Mouse (Mus musculus) liver, adult 2 months (tissue): ENCODE data around the gene 1700030J22Rik. TPM values are rescaled to one million over a fixed set of nuclear protein-coding genes. Genes with fewer than 3 reads are reported as not detected.

Experiments used
- DNase-seq: peaks from one replicate; pipeline ENCODE4 v3.0.0-alpha.2; 2011; ENCODE audit warnings: low read depth, low spot score; ENCODE audit errors: extremely low read depth
- H3K27ac ChIP-seq: fragments of 200-500 bp; replicated peaks from 2 replicates; pipeline ENCODE4 v1.5.1; 2012; ENCODE audit warnings: low read depth, mild to moderate bottlenecking, control low read depth, inconsistent platforms, low read length; ENCODE audit not compliant: insufficient read depth
- H3K27me3 ChIP-seq: fragments of 200-500 bp; 2 replicates; pipeline ENCODE4 v1.6.1; 2012; ENCODE audit warnings: mild to moderate bottlenecking, moderate library complexity, low read length, inconsistent platforms; ENCODE audit not compliant: control insufficient read depth, insufficient read depth
- H3K36me3 ChIP-seq: fragments of 200-500 bp; 2 replicates; pipeline ENCODE4 v1.6.1; 2012; ENCODE audit warnings: low read length, inconsistent platforms; ENCODE audit not compliant: control insufficient read depth, insufficient read depth
- H3K4me1 ChIP-seq: fragments of 200-500 bp; 2 replicates; pipeline ENCODE4 v1.6.1; 2011; ENCODE audit warnings: low read length; ENCODE audit not compliant: control insufficient read depth, insufficient read depth
- H3K4me3 ChIP-seq: fragments of 200-500 bp; 2 replicates; pipeline ENCODE4 v1.5.1; 2011; ENCODE audit warnings: low read depth, mild to moderate bottlenecking, control low read depth, low read length, moderate library complexity; ENCODE audit not compliant: insufficient read depth
- H3K79me2 ChIP-seq: fragments of 200-500 bp; 2 replicates; pipeline ENCODE4 v1.6.1; 2012; ENCODE audit warnings: inconsistent platforms, mild to moderate bottlenecking, low read length, moderate library complexity; ENCODE audit not compliant: control insufficient read depth, insufficient read depth
- H3K9ac ChIP-seq: fragments of 200-500 bp; 2 replicates; pipeline ENCODE4 v1.6.1; 2012; ENCODE audit warnings: low read depth, mild to moderate bottlenecking, control low read depth, inconsistent platforms, low read length
- CTCF ChIP-seq: fragments of 200-500 bp; IDR thresholded peaks from 2 replicates; pipeline ENCODE4 v1.5.1; 2011; ENCODE audit warnings: low read depth, low read length, control low read depth
- POLR2A ChIP-seq: fragments of 200-500 bp; IDR thresholded peaks from 2 replicates; pipeline ENCODE4 v1.6.1; 2011; ENCODE audit warnings: low read length, control low read depth; ENCODE audit not compliant: insufficient read depth; ENCODE audit errors: extremely low read depth
- WGBS: fragments of 180-500 bp; shearing (Covaris S2); methylation state at CpG from one replicate; pipeline ENCODE4 v1.1.7; 2018; 5-methylcytosine and 5-hydroxymethylcytosine counted together
- polyA plus RNA-seq: library from polyadenylated mRNA; depleted of rRNA; stranded (reverse); fragments of >200 nt; gene quantifications from 2 replicates; pipeline ENCODE4 v1.2.3, GENCODE M21; 2012
- total RNA-seq: library from RNA; depleted of rRNA; stranded (reverse); fragments of >200 nt; gene quantifications from 2 replicates; pipeline ENCODE4 v1.2.3, GENCODE M21; 2014

Gene 1700030J22Rik
- total and polyA plus RNA-seq, 2 experiments = 0.15 to 0.18 TPM

DNA sequence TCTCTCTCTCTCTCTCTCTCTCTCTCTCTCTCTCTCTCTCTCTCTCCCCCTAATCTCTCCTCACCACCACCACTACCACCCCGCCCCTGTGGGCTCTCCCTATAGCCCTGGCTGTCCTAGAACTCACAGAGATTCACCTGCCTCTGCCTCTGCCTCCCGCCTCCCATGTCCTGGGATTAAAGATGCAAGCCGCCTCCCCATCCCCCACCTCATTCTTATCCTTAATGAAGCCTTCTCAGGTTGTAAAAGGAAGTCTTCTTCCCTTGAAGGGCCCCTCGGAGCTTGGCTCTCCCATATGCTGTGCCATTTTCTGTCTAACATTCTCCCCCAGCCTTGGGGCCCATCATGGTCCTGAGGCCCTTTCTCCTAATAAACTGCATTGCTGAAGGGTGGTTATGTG, 36.9 kb upstream of the 1700030J22Rik start:
- Histone ChIP-seq H3K4me3 (no peak overlapping the region), H3K36me3 (no peaks in the 10 kb centered on the region), H3K9ac (no peak overlapping the region), H3K27ac (no peak overlapping the region), H3K79me2 (no peaks in the 10 kb centered on the region), H3K4me1 (no peaks in the 10 kb centered on the region), H3K27me3 (no peaks in the 10 kb centered on the region)
- 77% methylated on average over 4 of the region's 4 CpGs for WGBS
- TF ChIP-seq CTCF (no peak), POLR2A (no peak)
- no peak for DNase-seq

DNA sequence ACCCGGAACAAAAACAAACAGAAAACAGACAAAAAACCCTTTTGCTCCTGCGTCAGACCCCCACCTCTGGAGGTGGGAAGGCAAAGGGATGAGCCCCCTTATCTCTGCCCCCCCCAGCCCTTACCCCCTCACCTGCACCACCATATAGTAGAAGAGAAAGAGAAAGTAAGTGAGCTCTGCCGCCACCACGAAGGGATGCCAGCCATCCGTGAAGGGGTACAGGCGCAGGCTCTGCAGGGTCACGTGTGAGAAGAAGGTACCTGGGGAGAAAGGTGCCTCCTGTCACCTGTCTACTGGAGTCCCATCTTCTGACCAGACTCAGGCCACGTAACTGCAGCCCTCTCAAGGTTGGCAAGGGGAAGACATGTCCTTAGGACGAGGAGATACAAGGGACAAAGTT, 32.6 kb upstream of the 1700030J22Rik start:
- WGBS = 92% methylated on average over 9 of the region's 9 CpGs
- Histone ChIP-seq H3K79me2 (no peaks in the 10 kb centered on the region), H3K27ac (no peak overlapping the region), H3K27me3 (no peaks in the 10 kb centered on the region), H3K9ac (no peak overlapping the region), H3K4me1 (no peaks in the 10 kb centered on the region), H3K4me3 (no peak overlapping the region), H3K36me3 (no peaks in the 10 kb centered on the region)
- DNase-seq = no peak
- TF ChIP-seq CTCF (no peak), POLR2A (no peak)

DNA sequence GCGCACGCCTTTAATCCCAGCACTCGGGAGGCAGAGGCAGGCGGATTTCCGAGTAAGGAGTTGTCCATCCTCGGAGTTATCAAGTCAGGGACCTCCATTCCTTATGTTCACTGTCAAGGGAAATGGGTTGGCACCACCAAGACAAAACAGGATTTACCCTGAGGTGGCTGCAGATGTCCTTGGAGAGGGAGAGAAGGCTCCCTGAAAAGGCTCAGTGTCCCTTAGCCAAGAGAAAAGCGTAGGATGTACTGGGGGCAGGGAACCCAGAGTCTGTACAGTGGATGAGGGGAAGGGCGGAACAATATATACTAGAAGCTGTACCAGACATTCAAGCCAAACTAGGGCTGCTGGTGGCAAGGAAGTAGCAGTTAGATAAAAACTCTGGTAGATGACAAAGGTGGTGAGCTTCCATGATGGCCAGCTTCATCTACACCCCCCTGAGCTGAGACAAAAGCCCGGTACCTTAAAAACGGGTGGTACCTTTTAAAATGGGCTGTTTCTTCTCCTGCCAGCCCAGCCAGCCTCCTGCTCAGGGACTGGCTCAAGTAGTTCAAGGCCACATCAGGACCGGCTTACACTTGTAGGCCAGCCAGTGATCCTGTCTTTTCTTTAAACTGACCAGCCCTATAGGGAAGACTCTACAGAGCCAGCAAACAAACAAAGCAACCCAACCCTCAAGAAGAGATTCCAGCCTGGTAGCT, 15.4 kb upstream of the 1700030J22Rik start:
- no peak overlapping the region for H3K4me3 ChIP-seq

DNA sequence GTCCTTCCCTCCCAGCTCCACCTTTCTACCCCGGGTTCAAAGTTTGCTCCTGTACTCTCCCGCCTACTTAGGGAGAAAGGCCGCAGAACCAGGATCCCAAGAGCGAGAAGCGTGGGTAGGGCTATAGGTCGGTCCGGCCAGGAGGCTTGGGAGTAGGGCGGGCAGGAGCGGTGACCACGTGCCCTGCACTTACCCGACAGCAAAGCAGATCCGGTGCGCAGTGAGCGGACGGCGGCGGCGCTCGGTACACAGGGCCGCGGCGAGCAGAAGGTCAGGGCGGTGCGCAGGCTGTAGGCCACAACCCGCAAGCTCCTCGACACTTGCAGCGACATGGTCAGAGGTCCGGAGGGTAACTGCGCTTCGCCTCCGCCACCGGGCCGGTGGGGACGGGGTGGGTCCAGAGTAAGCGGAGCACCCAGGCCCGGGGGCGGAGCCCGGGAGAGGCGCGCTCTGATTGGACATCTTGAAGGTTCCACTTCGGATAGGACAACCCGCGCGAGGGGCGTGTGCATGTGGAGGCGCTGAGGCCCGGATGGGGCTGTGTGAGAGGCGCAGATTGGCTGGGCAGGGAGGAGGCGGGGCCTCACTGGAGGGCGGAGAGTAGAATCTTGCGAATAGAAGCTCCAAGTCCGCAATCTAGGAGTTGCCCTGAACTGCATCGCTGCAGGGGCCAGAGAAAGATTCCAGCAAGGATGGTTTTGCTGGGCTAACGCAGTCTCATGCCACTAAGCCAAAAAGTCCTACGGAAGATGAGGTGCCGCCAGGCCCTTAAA, 14.5 kb upstream of the 1700030J22Rik start, which contains the start of gene Gcsh:
Gene Gcsh (minus strand): TSS at position 443 of the 773 bp plus-strand sequence.
- peak within 1 kb of the TSS; percentile 84 for H3K4me3 ChIP-seq
- peak; percentile 95 for DNase-seq
- peaks cover 5% of the 10 kb centered on the region for H3K4me1 ChIP-seq
- WGBS = under 1% methylated on average over 56 of the region's 56 CpGs
- peak within 1 kb of the TSS; percentile 81 for H3K27ac ChIP-seq
- H3K79me2 ChIP-seq = peaks cover 14% of the 10 kb centered on the region; the same call in 1 of the 2 replicates
- no peaks in the 10 kb centered on the region for H3K27me3 ChIP-seq
- TF ChIP-seq CTCF = no peak
- TF ChIP-seq POLR2A = peak; percentile 89
- H3K9ac ChIP-seq = peak within 1 kb of the TSS; percentile 91
- H3K36me3 ChIP-seq = peaks cover 2% of the 10 kb centered on the region; the same call in 1 of the 2 replicates

More for the DNA sequence above, 15.4 kb upstream of the 1700030J22Rik start:
- Histone ChIP-seq H3K9ac (no peak overlapping the region), H3K4me1 (peaks cover 5% of the 10 kb centered on the region), H3K79me2 (peaks cover 12% of the 10 kb centered on the region; the same call in 1 of the 2 replicates), H3K27ac (no peak overlapping the region), H3K36me3 (no peaks in the 10 kb centered on the region), H3K27me3 (no peaks in the 10 kb centered on the region)
- TF ChIP-seq POLR2A (no peak), CTCF (no peak)
- WGBS = 57% methylated on average over 11 of the region's 11 CpGs
- DNase-seq = no peak

DNA sequence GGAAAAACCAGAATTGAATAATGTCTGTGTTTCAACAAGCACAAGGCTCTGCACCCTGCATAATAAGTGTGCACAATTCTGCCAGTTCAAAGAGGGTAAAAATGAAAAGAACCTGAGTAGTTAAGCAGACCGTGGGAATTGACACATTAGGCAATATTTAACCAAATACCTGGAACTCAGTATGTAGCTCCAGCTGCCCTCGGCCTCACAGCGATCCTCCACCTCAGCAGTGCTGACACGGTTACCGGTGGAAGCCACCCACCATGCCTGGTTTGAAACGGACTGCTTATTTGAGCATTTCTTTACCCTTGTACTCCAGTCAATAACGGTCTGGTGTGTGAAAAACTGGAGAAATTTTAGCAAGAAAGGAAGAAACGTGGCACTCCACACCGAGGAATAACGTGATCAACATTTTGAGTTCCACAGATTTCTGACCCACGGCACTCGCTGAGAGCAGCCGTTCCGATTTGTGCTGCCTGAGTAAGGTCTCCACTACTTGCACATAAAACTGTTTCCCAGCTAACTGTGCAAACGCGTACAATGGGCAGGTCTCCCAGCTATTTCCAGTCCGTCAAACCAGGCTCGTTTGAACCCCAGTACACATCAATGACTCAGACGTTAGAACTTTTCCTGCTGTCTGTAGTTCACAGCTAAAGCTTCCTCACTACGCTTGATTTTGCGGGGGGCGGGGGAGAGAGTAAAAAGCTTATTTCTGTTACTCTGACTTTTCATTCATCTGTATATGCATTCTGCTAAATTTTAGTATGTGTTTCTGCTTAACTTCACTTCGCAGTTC, 13.6 kb upstream of the 1700030J22Rik start:
- H3K9ac ChIP-seq = peak overlapping the region; percentile 91
- H3K4me1 ChIP-seq = peaks cover 5% of the 10 kb centered on the region
- peaks cover 7% of the 10 kb centered on the region; the same call in 1 of the 2 replicates for H3K36me3 ChIP-seq
- 3% methylated on average over 23 of the region's 23 CpGs for WGBS
- H3K27me3 ChIP-seq = no peaks in the 10 kb centered on the region
- peak overlapping the region; percentile 84 for H3K4me3 ChIP-seq
- peaks cover 17% of the 10 kb centered on the region; the same call in 1 of the 2 replicates for H3K79me2 ChIP-seq
- peak; percentile 94 for DNase-seq
- TF ChIP-seq CTCF (no peak), POLR2A (peak; percentile 61; the same call in 1 of the 2 replicates)
- H3K27ac ChIP-seq = peak overlapping the region; percentile 81
